Mouse (Mus musculus) MEL-GATA-1-ER (cell line): Measurements from ENCODE around the gene Spin2-ps6.
"Not testable (repeated sequence)": the region's sequence is repeated elsewhere in the genome, so short reads cannot be mapped to it uniquely, and the experiment has no call there.

Experiments
- DNase-seq: peaks from one replicate; pipeline ENCODE4 v3.0.0-alpha.2; 2012; ENCODE audit warnings: low read depth; ENCODE audit errors: extremely low read depth

The Spin2-ps6 gene

GRCm38 (mm10) chrX:33234569-33234968 is at the start of gene Spin2-ps6:
Gene Spin2-ps6 (plus strand): TSS chrX:33234869.
- DNase-seq: not testable (repeated sequence)
